Comparison of ENCODE assay signal across 11 mouse cellular contexts in the genomic region with DNA sequence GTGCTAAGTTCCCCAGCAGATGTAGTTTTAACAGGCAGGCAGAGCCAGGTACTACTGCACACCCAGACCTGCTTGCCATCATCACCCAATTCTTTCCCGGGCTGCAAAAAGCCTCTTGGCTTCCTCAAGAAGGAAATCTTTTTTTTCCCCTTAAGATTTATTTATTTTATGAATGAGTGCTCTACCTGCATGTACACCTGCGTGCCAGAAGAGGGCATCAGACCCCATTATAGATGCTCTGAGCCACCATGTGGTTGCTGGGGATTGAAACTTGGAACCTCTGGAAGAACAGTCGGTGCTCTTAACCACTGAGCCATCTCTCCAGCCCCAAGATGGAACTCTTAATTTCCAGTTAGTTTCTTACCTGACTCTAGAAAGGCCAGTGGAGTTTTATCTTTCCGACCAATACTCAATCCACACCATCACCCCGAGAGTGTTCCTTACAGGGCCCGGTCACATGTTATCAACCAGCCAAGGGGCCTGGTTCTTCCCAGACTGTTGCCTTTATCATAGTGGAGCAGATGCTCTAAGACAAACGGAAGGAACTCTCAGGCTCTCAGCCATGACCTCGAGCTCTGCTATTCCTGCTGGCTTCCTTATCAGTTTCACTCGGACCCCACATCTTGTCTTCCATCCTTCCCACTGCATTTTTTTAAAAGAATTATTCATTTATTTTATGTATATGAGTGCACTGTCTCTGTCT. TPM values are rescaled to one million over a fixed set of nuclear protein-coding genes. Genes with fewer than 3 reads are reported as not detected.
A peak's percentile ranks its signal among the peaks of the same experiment; 100 is the strongest.
DNase-seq lines count a peak whose midpoint lies in the region; ATAC-seq and TF ChIP-seq lines count a peak whose summit lies in the region.
"Had no signal": no experiment of that assay in that cellular context is flagged by ENCODE, and none has a peak within 500 bp of the region (broad histone marks: within the 10 kb centered on the region; RNA-seq: fewer than 3 reads in every experiment).

No protein-coding gene starts in this region.

- TF ChIP-seq EP300 in heart, adult 2 months (IDR thresholded peaks at IDR 0.05; ENCODE audit: insufficient read depth, low read depth, low read length) = no peak

- no peak for DNase-seq in heart, adult 2 months
- DNase-seq in heart, adult 9 months (ENCODE audit: low spot score in 2 of 2) = no peak
- DNase-seq in midbrain, postnatal 0 days (ENCODE audit: low spot score) = no peak
- peak; percentile 44 for DNase-seq in naive thymus-derived CD4-positive, alpha-beta T cell, adult 2 months (ENCODE audit: low read depth)
- DNase-seq in cerebellum, postnatal 4 days (ENCODE audit: low spot score in 2 of 2) = no peak
- no peak for DNase-seq in kidney, adult 11 months
- DNase-seq: lung, postnatal 14 days had no signal

- TF ChIP-seq CTCF in heart, adult 2 months (IDR thresholded peaks at IDR 0.05) = peak; percentile 54
- TF ChIP-seq CTCF in midbrain, postnatal 0 days (IDR thresholded peaks at IDR 0.05) = peak; percentile 64

- no peaks in the 10 kb centered on the region for H3K9me3 ChIP-seq in midbrain, postnatal 0 days (ENCODE audit: low read length)
- H3K9me3 ChIP-seq in midbrain, embryonic 15.5 days = no peaks in the 10 kb centered on the region
- H3K9me3 ChIP-seq: forebrain, embryonic 15.5 days; heart, embryonic 15.5 days had no signal

- H3K36me3 ChIP-seq in heart, adult 2 months (ENCODE audit: control insufficient read depth, insufficient read depth, low read length) = peaks cover 3% of the 10 kb centered on the region; the same call in 1 of the 2 replicates
- peaks cover 5% of the 10 kb centered on the region; the same call in 1 of the 2 replicates for H3K36me3 ChIP-seq in midbrain, postnatal 0 days (ENCODE audit: insufficient read depth, low read length)
- peaks cover 20% of the 10 kb centered on the region for H3K36me3 ChIP-seq in midbrain, embryonic 15.5 days (replicated peaks)

- intact Hi-C loops in heart, adult 2 months (cut with DNase I) = no loop called here

- peaks cover 4% of the 10 kb centered on the region for H3K4me1 ChIP-seq in heart, adult 2 months (ENCODE audit: control insufficient read depth, insufficient read depth, low read length)
- H3K4me1 ChIP-seq in midbrain, postnatal 0 days (ENCODE audit: insufficient read depth, low read length) = peaks cover 6% of the 10 kb centered on the region; the same call in 1 of the 2 replicates
- H3K4me1 ChIP-seq in midbrain, embryonic 15.5 days = peaks cover 16% of the 10 kb centered on the region

- H3K9ac ChIP-seq in heart, adult 2 months (ENCODE audit: low read depth, low read length) = no peak overlapping the region
- H3K9ac ChIP-seq in midbrain, postnatal 0 days (replicated peaks; ENCODE audit: low read length, poor library complexity, severe bottlenecking) = no peak overlapping the region
- H3K9ac ChIP-seq in midbrain, embryonic 15.5 days = no peak overlapping the region
- H3K9ac ChIP-seq: forebrain, embryonic 15.5 days; heart, embryonic 15.5 days had no signal

- H3K79me2 ChIP-seq in heart, adult 2 months (replicated peaks; ENCODE audit: control insufficient read depth, insufficient read depth, low read length) = no peaks in the 10 kb centered on the region

- H3K27me3 ChIP-seq in heart, adult 2 months (ENCODE audit: control insufficient read depth, insufficient read depth, low read length) = no peaks in the 10 kb centered on the region
- no peaks in the 10 kb centered on the region for H3K27me3 ChIP-seq in midbrain, postnatal 0 days (ENCODE audit: insufficient read depth, low read length)
- no peaks in the 10 kb centered on the region for H3K27me3 ChIP-seq in midbrain, embryonic 15.5 days (replicated peaks)
- H3K27me3 ChIP-seq: forebrain, embryonic 15.5 days; heart, embryonic 15.5 days had no signal

- TF ChIP-seq POLR2A in heart, adult 2 months (IDR thresholded peaks at IDR 0.05; ENCODE audit: insufficient read depth, low read depth, low read length) = no peak

- WGBS in heart, adult 2 months = 54% methylated on average over 9 of the region's 9 CpGs
- 77% methylated on average over 9 of the region's 9 CpGs for WGBS in midbrain, postnatal 0 days
- 75% methylated on average over 9 of the region's 9 CpGs for WGBS in midbrain, embryonic 15.5 days

- no peak overlapping the region for H3K4me2 ChIP-seq in midbrain, postnatal 0 days (ENCODE audit: low read depth, low read length, poor library complexity, severe bottlenecking)
- H3K4me2 ChIP-seq in midbrain, embryonic 15.5 days = no peak overlapping the region
- H3K4me2 ChIP-seq: forebrain, embryonic 15.5 days; heart, embryonic 15.5 days had no signal

- no peak for ATAC-seq in midbrain, postnatal 0 days (ENCODE audit: low FRiP score)
- no peak for ATAC-seq in midbrain, embryonic 15.5 days (replicated peaks)
- ATAC-seq in common myeloid progenitor, adult 5-6 weeks (replicated peaks; ENCODE audit: low read depth, poor library complexity, severe bottlenecking) = peak; percentile 37
- ATAC-seq: forebrain, embryonic 15.5 days had no signal

- no peak overlapping the region for H3K4me3 ChIP-seq in heart, adult 2 months
- no peak overlapping the region for H3K4me3 ChIP-seq in midbrain, postnatal 0 days (ENCODE audit: low read depth, low read length)
- no peak overlapping the region for H3K4me3 ChIP-seq in midbrain, embryonic 15.5 days
- H3K4me3 ChIP-seq: forebrain, embryonic 15.5 days; heart, embryonic 15.5 days had no signal

- no peak overlapping the region for H3K27ac ChIP-seq in heart, adult 2 months
- H3K27ac ChIP-seq in midbrain, postnatal 0 days (ENCODE audit: low read depth, low read length) = no peak overlapping the region
- no peak overlapping the region for H3K27ac ChIP-seq in midbrain, embryonic 15.5 days
- H3K27ac ChIP-seq: forebrain, embryonic 15.5 days; heart, embryonic 15.5 days had no signal

RNA-seq across cellular contexts. Expression of a gene that starts 4.5 kb away (rescaled TPM):
- total RNA-seq in heart, adult 2 months (2021) = 10 to 100 TPM in 1 of 2 experiments, 1 to 10 TPM in 1; 9.7 to 10.9 TPM
- polyA plus RNA-seq in heart, adult 2 months (2012; rRNA removed) = 5.2 and 10.8 TPM in 2 replicates
- 26.5 and 44.7 TPM in 2 replicates for total RNA-seq in midbrain, postnatal 0 days (2014; rRNA removed)
- 49.4 and 51.8 TPM in 2 replicates for polyA plus RNA-seq in midbrain, postnatal 0 days (2015; fragmentation: Nextera tagmentation; extraction: Ambion mirVana)
- 37.1 and 38.5 TPM in 2 replicates for polyA plus RNA-seq in midbrain, embryonic 15.5 days (2015; fragmentation: Nextera tagmentation; extraction: Ambion mirVana)
- 11.4 and 15.7 TPM in 2 replicates for total RNA-seq in common myeloid progenitor, adult 5-6 weeks (2017)

RNA-seq across cellular contexts. Expression of a gene that starts 9.9 kb away (rescaled TPM):
- total RNA-seq in heart, adult 2 months (2021) = 1 to 10 TPM; 4.1 to 5.1 TPM
- 3.4 and 5.7 TPM in 2 replicates for polyA plus RNA-seq in heart, adult 2 months (2012; rRNA removed)
- 10.1 and 10.2 TPM in 2 replicates for total RNA-seq in midbrain, postnatal 0 days (2014; rRNA removed)
- 2.9 and 3.2 TPM in 2 replicates for polyA plus RNA-seq in midbrain, postnatal 0 days (2015; fragmentation: Nextera tagmentation; extraction: Ambion mirVana)
- polyA plus RNA-seq in midbrain, embryonic 15.5 days (2015; fragmentation: Nextera tagmentation; extraction: Ambion mirVana) = 4.6 and 4.9 TPM in 2 replicates
- total RNA-seq in common myeloid progenitor, adult 5-6 weeks (2017) = 22.3 and 22.8 TPM in 2 replicates

RNA-seq across cellular contexts. Expression of a gene that starts 22.2 kb away (rescaled TPM):
- total RNA-seq in heart, adult 2 months (2021) = under 1 TPM; 0.39 to 0.48 TPM
- polyA plus RNA-seq in heart, adult 2 months (2012; rRNA removed) = 0.02 and 0.06 TPM in 2 replicates
- total RNA-seq in midbrain, postnatal 0 days (2014; rRNA removed) = 1.5 and 2.3 TPM in 2 replicates
- 1.9 and 3.7 TPM in 2 replicates for polyA plus RNA-seq in midbrain, postnatal 0 days (2015; fragmentation: Nextera tagmentation; extraction: Ambion mirVana)
- 5.9 and 7.2 TPM in 2 replicates for polyA plus RNA-seq in midbrain, embryonic 15.5 days (2015; fragmentation: Nextera tagmentation; extraction: Ambion mirVana)
- 91.2 and 91.3 TPM in 2 replicates for total RNA-seq in common myeloid progenitor, adult 5-6 weeks (2017)

Comparison
In these comparisons a context has a peak if more than half of its experiments do, and no peak if none do; other contexts are left out.
1. RNA of a gene that starts 22.2 kb away (total RNA-seq): 91.2 to 91.3 TPM in common myeloid progenitor, adult 5-6 weeks; 1.5 to 2.3 TPM in midbrain, postnatal 0 days and 0.39 to 0.48 TPM in heart, adult 2 months; every median in the first group is over 10 times any median in the second.